Mouse (Mus musculus) neural tube, embryonic 12.5 days (tissue): ENCODE data around the gene Plch2. TPM values are rescaled to one million over a fixed set of nuclear protein-coding genes. Genes with fewer than 3 reads are reported as not detected.

Source experiments
- ATAC-seq: fragments of 200-750 bp; cut with Nextera tagmentation; 2 replicates; pipeline ENCODE4 v1.8.0; 2017; ENCODE audit warnings: low read depth, mild to moderate bottlenecking, moderate TSS enrichment, moderate library complexity; ENCODE audit not compliant: low FRiP score
- H3K27ac ChIP-seq: fragments of 300-500 bp; sonication (generic); 2 replicates; pipeline ENCODE4 v1.5.1; 2016
- H3K27me3 ChIP-seq: fragments of 300-500 bp; sonication (generic); replicated peaks from 2 replicates; pipeline ENCODE4 v1.6.1; 2016; ENCODE audit warnings: mild to moderate bottlenecking
- H3K36me3 ChIP-seq: fragments of 300-500 bp; sonication (generic); 2 replicates; pipeline ENCODE4 v1.6.1; 2016; ENCODE audit warnings: mild to moderate bottlenecking
- H3K4me1 ChIP-seq: fragments of 300-500 bp; sonication (generic); 2 replicates; pipeline ENCODE4 v1.6.1; 2016
- H3K4me2 ChIP-seq: fragments of 300-500 bp; sonication (generic); replicated peaks from 2 replicates; pipeline ENCODE4 v1.6.1; 2016; ENCODE audit warnings: mild to moderate bottlenecking
- H3K4me3 ChIP-seq: fragments of 300-500 bp; sonication (generic); 2 replicates; pipeline ENCODE4 v1.5.1; 2016
- H3K9ac ChIP-seq: fragments of 300-500 bp; sonication (generic); 2 replicates; pipeline ENCODE4 v1.6.1; 2016; ENCODE audit warnings: mild to moderate bottlenecking
- H3K9me3 ChIP-seq: fragments of 300-500 bp; sonication (generic); 2 replicates; pipeline ENCODE4 v1.6.1; 2016; ENCODE audit warnings: mild to moderate bottlenecking
- WGBS: fragments of 180-500 bp; shearing (Covaris S2); methylation state at CpG from one replicate; pipeline ENCODE4 v1.1.7; 2016; 5-methylcytosine and 5-hydroxymethylcytosine counted together
- polyA plus RNA-seq: library from polyadenylated mRNA; unstranded; fragments of >200 nt; fragmentation: Nextera tagmentation; extraction: Ambion mirVana; gene quantifications from 2 replicates; pipeline ENCODE4 v1.2.1, GENCODE M21; 2016

Plch2 gene
- polyA plus RNA-seq, 1 experiment from 2014 or later, result 4.1 TPM

- H3K4me1 ChIP-seq, result peaks cover 83% of the 10 kb centered on the region
- peaks cover 1% of the 10 kb centered on the region; the same call in 1 of the 2 replicates for H3K36me3 ChIP-seq
- H3K9ac ChIP-seq, result peak overlapping the region; percentile 98
- ATAC-seq, result no peak
- H3K4me2 ChIP-seq, result peak overlapping the region; percentile 85
- peak overlapping the region; percentile 80 for H3K4me3 ChIP-seq
- no peaks in the 10 kb centered on the region for H3K9me3 ChIP-seq
- WGBS, result under 1% methylated on average over 47 of the region's 47 CpGs
- peak overlapping the region; percentile 95 for H3K27ac ChIP-seq
- peaks cover 33% of the 10 kb centered on the region for H3K27me3 ChIP-seq
These were observed 95.3 kb downstream of the Plch2 start for GRCm38 (mm10) chr4:154961226-154961738.

GRCm38 (mm10) chr4:154960690-154961225 is 95.8 kb downstream of the Plch2 start, which contains the start of gene Hes5:
Gene Hes5, plus strand, starts transcription at chr4:154960923.
- Histone ChIP-seq H3K36me3 (no peaks in the 10 kb centered on the region; the same call in 1 of the 2 replicates), H3K9ac (peak within 1 kb of the TSS; percentile 98), H3K4me2 (peak within 1 kb of the TSS; percentile 85), H3K4me1 (peaks cover 78% of the 10 kb centered on the region), H3K4me3 (peak within 1 kb of the TSS; percentile 80), H3K27me3 (peaks cover 33% of the 10 kb centered on the region), H3K27ac (peak within 1 kb of the TSS; percentile 95), H3K9me3 (no peaks in the 10 kb centered on the region)
- ATAC-seq, result peak; percentile 61
- WGBS, result under 1% methylated on average over 65 of the region's 65 CpGs

- ATAC-seq, result peak; percentile 57; the same call in 1 of the 2 replicates
- Histone ChIP-seq H3K27ac (peak overlapping the region; percentile 95), H3K9me3 (no peaks in the 10 kb centered on the region), H3K36me3 (no peaks in the 10 kb centered on the region; the same call in 1 of the 2 replicates), H3K9ac (peak overlapping the region; percentile 98), H3K27me3 (peaks cover 36% of the 10 kb centered on the region), H3K4me1 (peaks cover 72% of the 10 kb centered on the region), H3K4me2 (peak overlapping the region; percentile 85), H3K4me3 (peak overlapping the region; percentile 80)
- WGBS, result 13% methylated on average over 20 of the region's 20 CpGs
These were observed 96.4 kb downstream of the Plch2 start for GRCm38 (mm10) chr4:154960021-154960689.

GRCm38 (mm10) chr4:154958621-154959020 is 98.0 kb downstream of the Plch2 start:
- WGBS, result 6% methylated on average over 8 of the region's 8 CpGs
- no peaks in the 10 kb centered on the region for H3K9me3 ChIP-seq
- peaks cover 43% of the 10 kb centered on the region for H3K27me3 ChIP-seq
- peak overlapping the region; percentile 85 for H3K4me2 ChIP-seq
- no peaks in the 10 kb centered on the region; the same call in 1 of the 2 replicates for H3K36me3 ChIP-seq
- no peak overlapping the region for H3K4me3 ChIP-seq
- peak overlapping the region; percentile 20; the same call in 1 of the 2 replicates for H3K27ac ChIP-seq
- no peak for ATAC-seq
- peaks cover 67% of the 10 kb centered on the region for H3K4me1 ChIP-seq
- 0 out of 2 replicates have a peak overlapping the region, but pooled peaks have one; percentile 30 for H3K9ac ChIP-seq

GRCm38 (mm10) chr4:154958171-154958570 is 98.4 kb downstream of the Plch2 start:
- 0 out of 2 replicates have a peak overlapping the region, but pooled peaks have one; percentile 30 for H3K9ac ChIP-seq
- peak overlapping the region; percentile 85 for H3K4me2 ChIP-seq
- H3K36me3 ChIP-seq, result no peaks in the 10 kb centered on the region; the same call in 1 of the 2 replicates
- H3K27ac ChIP-seq, result peak overlapping the region; percentile 20; the same call in 1 of the 2 replicates
- H3K4me1 ChIP-seq, result peaks cover 66% of the 10 kb centered on the region
- no peak overlapping the region for H3K4me3 ChIP-seq
- ATAC-seq, result peak; percentile 56
- peaks cover 43% of the 10 kb centered on the region for H3K27me3 ChIP-seq
- H3K9me3 ChIP-seq, result no peaks in the 10 kb centered on the region
- WGBS, result 0% methylated on average over 15 of the region's 15 CpGs

- Histone ChIP-seq H3K36me3 (no peaks in the 10 kb centered on the region; the same call in 1 of the 2 replicates), H3K4me2 (peak overlapping the region; percentile 85), H3K4me3 (no peak overlapping the region), H3K4me1 (peaks cover 66% of the 10 kb centered on the region), H3K9ac (no peak overlapping the region), H3K27me3 (peaks cover 45% of the 10 kb centered on the region), H3K9me3 (no peaks in the 10 kb centered on the region), H3K27ac (no peak overlapping the region)
- 31% methylated on average over 13 of the region's 13 CpGs for WGBS
- ATAC-seq, result no peak
These were observed 99.1 kb downstream of the Plch2 start for GRCm38 (mm10) chr4:154957289-154957993.

GRCm38 (mm10) chr4:154956604-154957003 is 100.0 kb downstream of the Plch2 start:
- H3K4me3 ChIP-seq, result no peak overlapping the region
- H3K4me1 ChIP-seq, result peaks cover 66% of the 10 kb centered on the region
- no peak for ATAC-seq
- H3K27me3 ChIP-seq, result peaks cover 46% of the 10 kb centered on the region
- H3K4me2 ChIP-seq, result 0 out of 2 replicates have a peak overlapping the region, but pooled peaks have one; percentile 85
- no peaks in the 10 kb centered on the region for H3K9me3 ChIP-seq
- H3K9ac ChIP-seq, result no peak overlapping the region
- H3K27ac ChIP-seq, result no peak overlapping the region
- 27% methylated on average over 9 of the region's 9 CpGs for WGBS
- no peaks in the 10 kb centered on the region; the same call in 1 of the 2 replicates for H3K36me3 ChIP-seq

GRCm38 (mm10) chr4:154952461-154953241 is 103.9 kb downstream of the Plch2 start:
- Histone ChIP-seq H3K9me3 (no peaks in the 10 kb centered on the region), H3K4me3 (no peak overlapping the region), H3K4me1 (peaks cover 54% of the 10 kb centered on the region), H3K27me3 (peaks cover 28% of the 10 kb centered on the region; the same call in 1 of the 2 replicates), H3K36me3 (no peaks in the 10 kb centered on the region), H3K27ac (no peak overlapping the region), H3K4me2 (peak overlapping the region; percentile 46), H3K9ac (no peak overlapping the region)
- peak; percentile 61 for ATAC-seq
- 1% methylated on average over 26 of the region's 26 CpGs for WGBS

GRCm38 (mm10) chr4:154949589-154949982 is 107.0 kb downstream of the Plch2 start:
- Histone ChIP-seq H3K4me1 (peaks cover 59% of the 10 kb centered on the region), H3K27me3 (peaks cover 16% of the 10 kb centered on the region; the same call in 1 of the 2 replicates), H3K36me3 (no peaks in the 10 kb centered on the region), H3K4me3 (no peak overlapping the region), H3K9ac (0 out of 2 replicates have a peak overlapping the region, but pooled peaks have one; percentile 26), H3K9me3 (no peaks in the 10 kb centered on the region), H3K4me2 (peak overlapping the region; percentile 42), H3K27ac (no peak overlapping the region)
- no peak for ATAC-seq
- WGBS, result 10% methylated on average over 16 of the region's 16 CpGs

GRCm38 (mm10) chr4:154948940-154949588 is 107.5 kb downstream of the Plch2 start:
- H3K9me3 ChIP-seq, result no peaks in the 10 kb centered on the region
- H3K27ac ChIP-seq, result peak overlapping the region; percentile 77
- no peaks in the 10 kb centered on the region for H3K36me3 ChIP-seq
- 50% methylated on average over 6 of the region's 6 CpGs for WGBS
- H3K9ac ChIP-seq, result no peak overlapping the region
- no peak for ATAC-seq
- peaks cover 59% of the 10 kb centered on the region for H3K4me1 ChIP-seq
- peak overlapping the region; percentile 42 for H3K4me2 ChIP-seq
- H3K27me3 ChIP-seq, result peaks cover 15% of the 10 kb centered on the region; the same call in 1 of the 2 replicates
- no peak overlapping the region for H3K4me3 ChIP-seq
